Mouse (Mus musculus): Measurements from ENCODE around the gene Rtp2.

Rtp2 gene

GRCm38 (mm10) chr16:23890636-23891035, 41.6 kb downstream of the Rtp2 start, which contains the start of gene Sst:
Gene Sst, minus strand, starts transcription at chr16:23890958.
- DNase-seq (ENCODE audit: low spot score in 2 of 2) = no peak

- no peak for DNase-seq (ENCODE audit: low spot score in 2 of 2)
Observed at GRCm38 (mm10) chr16:23890151-23890550, 42.0 kb downstream of the Rtp2 start.

GRCm38 (mm10) chr16:23887910-23888579, 44.1 kb downstream of the Rtp2 start:
- no peak for DNase-seq (ENCODE audit: low spot score in 2 of 2)

GRCm38 (mm10) chr16:23885098-23885497, 47.1 kb downstream of the Rtp2 start:
- no peak for DNase-seq (ENCODE audit: low spot score in 2 of 2)

Measured in urinary bladder, postnatal 36 days (tissue).